14 mouse cellular contexts compared by ENCODE assay signal in the genomic region with DNA sequence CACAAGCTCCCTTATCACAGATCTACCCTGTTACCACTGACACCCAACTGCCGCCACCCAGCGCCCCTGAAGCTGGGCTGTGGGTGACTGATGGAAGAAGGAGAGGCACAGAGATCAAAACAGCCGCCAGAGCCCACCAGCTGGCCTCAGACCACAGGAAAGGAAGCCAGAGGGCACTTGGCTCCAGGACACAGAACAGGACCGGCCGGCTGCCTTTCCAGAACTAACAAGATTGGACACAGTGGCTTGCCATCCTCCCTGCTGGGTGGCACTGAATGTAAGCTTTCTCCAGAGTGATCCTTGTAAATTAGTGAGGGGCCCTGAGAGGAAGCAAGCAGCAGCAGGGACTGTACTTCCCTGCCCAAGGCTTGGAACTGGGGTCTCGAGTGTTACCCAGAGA. TPM values are rescaled to one million over a fixed set of nuclear protein-coding genes. Genes with fewer than 3 reads are reported as not detected.
A peak's percentile ranks its signal among the peaks of the same experiment; 100 is the strongest.
DNase-seq lines count a peak whose midpoint lies in the region; ATAC-seq lines count a peak whose summit lies in the region.
"Had no signal": no experiment of that assay in that cellular context is flagged by ENCODE, and none has a peak within 500 bp of the region (broad histone marks: within the 10 kb centered on the region; RNA-seq: fewer than 3 reads in every experiment).

No protein-coding gene starts in this region.

- H3K4me3 ChIP-seq in heart, embryonic 13.5 days: no peak overlapping the region
- no peak overlapping the region for H3K4me3 ChIP-seq in embryonic facial prominence, embryonic 12.5 days
- H3K4me3 ChIP-seq in midbrain, embryonic 10.5 days: no peak overlapping the region
- H3K4me3 ChIP-seq: kidney, embryonic 15.5 days; limb, embryonic 12.5 days; megakaryocyte, embryonic 14.5 days had no signal

- H3K27me3 ChIP-seq in heart, embryonic 13.5 days (replicated peaks): no peaks in the 10 kb centered on the region
- no peaks in the 10 kb centered on the region for H3K27me3 ChIP-seq in embryonic facial prominence, embryonic 12.5 days
- no peaks in the 10 kb centered on the region for H3K27me3 ChIP-seq in midbrain, embryonic 10.5 days (ENCODE audit: low read depth, poor library complexity, severe bottlenecking)
- H3K27me3 ChIP-seq: kidney, embryonic 15.5 days; limb, embryonic 12.5 days had no signal

- WGBS in heart, embryonic 13.5 days: 56% methylated on average over 6 of the region's 6 CpGs
- 30% methylated on average over 6 of the region's 6 CpGs for WGBS in embryonic facial prominence, embryonic 12.5 days
- 48% methylated on average over 6 of the region's 6 CpGs for WGBS in midbrain, embryonic 10.5 days

- peaks cover 93% of the 10 kb centered on the region for H3K4me1 ChIP-seq in heart, embryonic 13.5 days
- peaks cover 51% of the 10 kb centered on the region for H3K4me1 ChIP-seq in embryonic facial prominence, embryonic 12.5 days
- peaks cover 47% of the 10 kb centered on the region for H3K4me1 ChIP-seq in midbrain, embryonic 10.5 days

- peak overlapping the region; percentile 25 for H3K9ac ChIP-seq in heart, embryonic 13.5 days
- no peak overlapping the region for H3K9ac ChIP-seq in embryonic facial prominence, embryonic 12.5 days
- H3K9ac ChIP-seq: kidney, embryonic 15.5 days; limb, embryonic 12.5 days; lung, embryonic 14.5 days had no signal

- intact Hi-C loops in heart, postnatal 14 days (cut with DNase I): loop anchor here (5.0 kb wide), 1 partner anchor 37 kb away; no protein-coding TSS in a partner anchor
- intact Hi-C loops in left cerebral cortex, postnatal 25 days (cut with DNase I): loop anchor here (5.0 kb wide), 1 partner anchor 77 kb away; no protein-coding TSS in a partner anchor

- H3K27ac ChIP-seq in heart, embryonic 13.5 days (replicated peaks): 0 out of 2 replicates have a peak overlapping the region, but pooled peaks have one; percentile 36
- 0 out of 2 replicates have a peak overlapping the region, but pooled peaks have one; percentile 9 for H3K27ac ChIP-seq in embryonic facial prominence, embryonic 12.5 days
- peak overlapping the region; percentile 42; the same call in 1 of the 2 replicates for H3K27ac ChIP-seq in midbrain, embryonic 10.5 days (replicated peaks)
- H3K27ac ChIP-seq: kidney, embryonic 15.5 days had no signal

- ATAC-seq in heart, embryonic 13.5 days (ENCODE audit: extremely low read depth, insufficient number of reproducible peaks, low FRiP score, low TSS enrichment): no peak
- no peak for ATAC-seq in embryonic facial prominence, embryonic 12.5 days (ENCODE audit: insufficient number of reproducible peaks, insufficient read depth, low FRiP score, low TSS enrichment)

- DNase-seq in heart, postnatal 14 days: no peak
- peak; percentile 71 for DNase-seq in MN1 (ENCODE audit: low spot score)
- DNase-seq in midbrain, embryonic 10.5 days (ENCODE audit: low spot score): peak; percentile 50
- DNase-seq in layer of hippocampus, adult 9-10 months (ENCODE audit: low spot score): no peak
- DNase-seq in left cerebral cortex, postnatal 25 days (ENCODE audit: low spot score in 2 of 2): no peak
- DNase-seq: cerebellum, adult 9-10 months; lung, embryonic 14.5 days; right cerebral cortex, postnatal 25 days had no signal

- no peak overlapping the region for H3K4me2 ChIP-seq in heart, embryonic 13.5 days
- H3K4me2 ChIP-seq in embryonic facial prominence, embryonic 12.5 days (replicated peaks): no peak overlapping the region
- H3K4me2 ChIP-seq: kidney, embryonic 15.5 days; limb, embryonic 12.5 days; lung, embryonic 14.5 days had no signal

- H3K9me3 ChIP-seq in heart, embryonic 13.5 days: no peaks in the 10 kb centered on the region
- no peaks in the 10 kb centered on the region for H3K9me3 ChIP-seq in embryonic facial prominence, embryonic 12.5 days
- H3K9me3 ChIP-seq in midbrain, embryonic 10.5 days (replicated peaks): no peaks in the 10 kb centered on the region
- H3K9me3 ChIP-seq: kidney, embryonic 15.5 days; limb, embryonic 12.5 days; megakaryocyte, embryonic 14.5 days had no signal

- H3K36me3 ChIP-seq in heart, embryonic 13.5 days: peaks cover 11% of the 10 kb centered on the region
- peaks cover 12% of the 10 kb centered on the region for H3K36me3 ChIP-seq in embryonic facial prominence, embryonic 12.5 days
- no peaks in the 10 kb centered on the region; the same call in 1 of the 2 replicates for H3K36me3 ChIP-seq in midbrain, embryonic 10.5 days

RNA-seq across cellular contexts. Expression of a gene that starts 30.7 kb away (rescaled TPM):
- polyA plus RNA-seq in heart, embryonic 13.5 days (2015; fragmentation: Nextera tagmentation; extraction: Ambion mirVana): 40.3 and 46.5 TPM in 2 replicates
- 1 to 10 TPM; 1.7 to 2.6 TPM for total RNA-seq in heart, postnatal 14 days (2021)
- polyA plus RNA-seq in embryonic facial prominence, embryonic 12.5 days (2016; fragmentation: Nextera tagmentation; extraction: Ambion mirVana): 28.4 and 30.1 TPM in 2 replicates
- 14.7 and 14.8 TPM in 2 replicates for polyA plus RNA-seq in midbrain, embryonic 10.5 days (2016; fragmentation: Nextera tagmentation; extraction: Ambion mirVana)
- total RNA-seq in left cerebral cortex, postnatal 25 days (2021): 10 to 100 TPM; 10.8 to 12.2 TPM
- total RNA-seq: neutrophil, adult 5-6 weeks had no signal

Comparison
In these comparisons a context has a peak if more than half of its experiments do, and no peak if none do; other contexts are left out.
1. DNase-seq: peak in MN1 (single experiment) and midbrain, embryonic 10.5 days (single experiment); none in heart, postnatal 14 days (0 of 2), layer of hippocampus, adult 9-10 months (single experiment) and left cerebral cortex, postnatal 25 days (0 of 2).
2. Peak in every context shown above with its lines, with median percentiles within 50 percentile points of each other: H3K27ac ChIP-seq.